Mouse (Mus musculus) left cerebral cortex, postnatal 25 days (tissue): ENCODE data around the gene S1pr2. TPM values are rescaled to one million over a fixed set of nuclear protein-coding genes. Genes with fewer than 3 reads are reported as not detected.
"Not testable (repeated sequence)": the region's sequence is repeated elsewhere in the genome, so short reads cannot be mapped to it uniquely, and the experiment has no call there.

Source experiments
- DNase-seq, 2 experiments: peaks; one replicate each; pipeline ENCODE4 v3.0.0; 2022; ENCODE audit warnings: low spot score in 2 of 2, mixed read lengths in 1 of 2
- intact Hi-C: fragments of 180-260 bp; cut with DNase I; formaldehyde crosslinking; loops from one replicate; pipeline ENCODE4 v1.15.1; 2025
- total RNA-seq, 2 experiments: library from RNA; stranded (reverse); gene quantifications; 2 replicates each; pipeline ENCODE4 v1.2.3; 2021

Gene S1pr2
- total RNA-seq, 2 experiments from 2014 or later, result 2.2 to 2.8 TPM

- intact Hi-C loops, result loop anchor here (1.0 to 2.0 kb wide), 3 partner anchors 23 to 104 kb away; partner anchors contain the start of gene Eif3g
- peak; percentile 90 to 94 for DNase-seq
Observed at GRCm38 (mm10) chr9:21002627-21003551, 26.3 kb upstream of the S1pr2 start, which contains the start of gene Mrpl4. Gene Mrpl4, plus strand, starts transcription at chr9:21002738.

GRCm38 (mm10) chr9:21002270-21002626 lies 25.7 kb upstream of the S1pr2 start:
- no peak for DNase-seq
- intact Hi-C loops, result loop anchor here (2.0 kb wide), 2 partner anchors 49 to 103 kb away; partner anchors contain the start of gene Eif3g

GRCm38 (mm10) chr9:21001651-21002200 lies 25.1 kb upstream of the S1pr2 start:
- DNase-seq, result no peak
- intact Hi-C loops, result loop anchor here (2.0 kb wide), 2 partner anchors 49 to 103 kb away; partner anchors contain the start of gene Eif3g

- intact Hi-C loops, result no loop called here
- no peak for DNase-seq
Observed at GRCm38 (mm10) chr9:21000811-21001210, 24.2 kb upstream of the S1pr2 start.

GRCm38 (mm10) chr9:20998337-20998736 lies 21.8 kb upstream of the S1pr2 start:
- intact Hi-C loops, result loop anchor here (10.0 kb wide), 1 partner anchor 264 kb away; no protein-coding TSS in a partner anchor

GRCm38 (mm10) chr9:20997065-20997464 lies 20.5 kb upstream of the S1pr2 start:
- no peak for DNase-seq
- intact Hi-C loops, result loop anchor here (10.0 kb wide), 1 partner anchor 262 kb away; no protein-coding TSS in a partner anchor

More at GRCm38 (mm10) chr9:20998337-20998736, 21.8 kb upstream of the S1pr2 start:
- not testable (repeated sequence) for DNase-seq

- no peak for DNase-seq
- intact Hi-C loops, result loop anchor here (10.0 kb wide), 1 partner anchor 260 kb away; no protein-coding TSS in a partner anchor
Observed at GRCm38 (mm10) chr9:20995069-20995468, 18.5 kb upstream of the S1pr2 start.

- no peak for DNase-seq
- intact Hi-C loops, result loop anchor here (10.0 kb wide), 1 partner anchor 259 kb away; no protein-coding TSS in a partner anchor
Observed at GRCm38 (mm10) chr9:20993165-20993898, 16.8 kb upstream of the S1pr2 start.

- intact Hi-C loops, result loop anchor here (10.0 kb wide), 1 partner anchor 257 kb away; no protein-coding TSS in a partner anchor
- DNase-seq, result no peak
Observed at GRCm38 (mm10) chr9:20991587-20991986, 15.0 kb upstream of the S1pr2 start.

- DNase-seq, result no peak
- intact Hi-C loops, result loop anchor here (10.0 kb wide), 1 partner anchor 256 kb away; no protein-coding TSS in a partner anchor
Observed at GRCm38 (mm10) chr9:20990861-20991260, 14.3 kb upstream of the S1pr2 start.

GRCm38 (mm10) chr9:20987953-20988352 lies 11.4 kb upstream of the S1pr2 start:
- no peak for DNase-seq
- intact Hi-C loops, result no loop called here

GRCm38 (mm10) chr9:20986952-20987686 lies 10.5 kb upstream of the S1pr2 start:
- intact Hi-C loops, result no loop called here

GRCm38 (mm10) chr9:20983169-20983568 lies 6.6 kb upstream of the S1pr2 start:
- intact Hi-C loops, result no loop called here
- no peak for DNase-seq

More at GRCm38 (mm10) chr9:20986952-20987686, 10.5 kb upstream of the S1pr2 start:
- DNase-seq, result no peak

GRCm38 (mm10) chr9:20982171-20982570 lies 5.6 kb upstream of the S1pr2 start:
- intact Hi-C loops, result no loop called here

GRCm38 (mm10) chr9:20979769-20980168 lies 3.2 kb upstream of the S1pr2 start:
- intact Hi-C loops, result no loop called here
- DNase-seq, result no peak

More at GRCm38 (mm10) chr9:20982171-20982570, 5.6 kb upstream of the S1pr2 start:
- no peak for DNase-seq

- DNase-seq, result no peak
- intact Hi-C loops, result no loop called here
Observed at GRCm38 (mm10) chr9:20979181-20979580, 2.6 kb upstream of the S1pr2 start.

GRCm38 (mm10) chr9:20978409-20979095 lies 2.0 kb upstream of the S1pr2 start:
- DNase-seq, result no peak
- intact Hi-C loops, result no loop called here
